Mouse (Mus musculus): ENCODE measurements around the gene Kcnk13.
A peak's percentile ranks its signal among the peaks of the same experiment; 100 is the strongest.

Gene Kcnk13

DNA sequence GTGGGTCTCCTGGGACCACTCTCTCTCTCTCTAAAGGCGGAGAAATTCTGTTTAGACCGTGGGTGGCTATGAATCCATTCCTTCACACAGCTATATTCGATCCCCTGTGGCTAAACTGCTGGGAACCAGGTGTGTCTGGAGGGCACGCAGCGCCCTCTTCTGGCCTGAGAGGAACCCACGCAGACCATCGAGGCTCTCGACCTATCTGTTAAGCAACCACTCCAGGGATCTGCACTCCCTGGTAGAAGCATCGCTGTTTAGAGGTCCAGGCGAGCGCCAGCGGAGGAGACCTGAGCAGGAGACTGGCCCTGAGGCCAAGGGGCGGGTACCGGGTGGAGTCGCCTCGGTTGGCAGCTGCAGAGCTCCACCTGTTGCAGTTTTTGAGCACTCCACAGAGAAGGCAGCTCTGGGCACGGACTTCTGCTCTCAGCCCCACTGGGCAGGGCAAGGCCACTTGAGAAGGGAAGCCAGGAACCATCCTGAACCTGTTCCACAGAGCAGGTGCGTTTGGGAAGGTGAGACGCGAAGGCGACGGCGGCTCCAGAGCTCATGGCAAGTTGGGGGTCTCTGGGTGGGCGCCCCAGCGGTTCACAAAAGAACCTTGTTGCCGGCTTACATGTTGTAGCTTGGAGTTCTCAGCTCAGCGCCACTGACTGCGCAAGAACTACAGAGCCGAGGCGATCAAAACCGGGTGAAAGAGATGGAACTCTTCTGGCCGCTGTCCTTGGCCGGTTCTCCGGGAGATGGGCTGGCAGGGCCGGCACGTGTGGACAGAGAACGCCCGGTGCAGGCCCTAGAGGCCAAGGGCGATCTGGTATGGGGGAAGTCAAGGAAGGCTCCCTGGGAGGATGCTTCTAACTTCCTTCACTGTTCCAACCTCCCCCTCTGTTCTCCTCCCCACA is at the start of gene Kcnk13:
Kcnk13 (plus strand) TSS at position 199 of the 902 bp plus-strand sequence.
- peak; percentile 74 to 81 for DNase-seq

DNA sequence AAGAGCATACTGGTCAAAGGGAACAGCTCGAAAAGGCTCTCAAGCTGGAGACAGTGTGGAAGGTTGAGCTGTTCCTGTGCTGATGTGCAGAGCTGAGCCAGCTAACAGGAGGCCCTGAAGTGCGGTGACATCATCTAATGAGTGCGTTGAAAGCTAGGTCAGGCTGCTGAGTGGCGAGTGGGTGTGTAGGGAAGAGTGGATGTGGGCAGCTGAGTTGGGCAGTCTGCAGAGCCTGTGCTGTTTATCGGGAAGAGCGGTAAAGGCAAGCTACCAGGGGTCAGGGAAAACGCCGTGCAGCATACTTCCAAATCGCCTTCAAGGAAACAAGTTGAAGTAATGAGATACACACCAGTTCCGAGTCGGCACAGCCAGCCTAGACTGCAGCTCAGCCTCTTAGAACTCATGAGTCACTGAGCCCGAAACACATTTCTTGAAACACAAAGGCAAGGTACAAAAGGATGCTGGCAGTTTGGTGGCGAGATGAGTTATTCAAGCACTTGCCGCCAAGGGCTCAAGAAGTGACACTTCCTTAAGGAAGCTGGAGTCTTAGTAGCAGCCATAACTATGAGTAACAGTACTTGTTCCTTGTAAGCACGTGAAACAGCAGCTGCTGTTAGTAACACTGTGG is 46.4 kb upstream of the Kcnk13 start:
- DNase-seq: no peak

DNA sequence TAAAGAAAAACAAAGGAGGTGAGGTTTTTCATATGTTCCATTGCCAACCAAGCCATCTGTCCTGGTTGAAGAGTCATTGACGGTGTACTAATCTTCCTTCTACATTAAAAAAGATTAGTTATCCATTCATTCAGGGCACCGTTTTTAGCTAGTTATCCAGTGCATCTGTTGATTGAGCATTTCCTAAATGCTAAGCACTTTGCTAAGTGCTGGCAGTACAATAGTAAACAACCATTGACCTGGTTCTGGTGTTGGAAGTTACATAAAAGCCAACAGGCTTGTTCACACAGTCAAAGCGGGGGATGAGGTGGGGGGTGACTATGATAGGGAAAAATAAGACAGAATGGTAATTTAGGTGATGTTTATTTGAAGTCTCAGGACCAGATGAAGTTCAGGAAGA is 44.7 kb upstream of the Kcnk13 start:
- DNase-seq: no peak

DNA sequence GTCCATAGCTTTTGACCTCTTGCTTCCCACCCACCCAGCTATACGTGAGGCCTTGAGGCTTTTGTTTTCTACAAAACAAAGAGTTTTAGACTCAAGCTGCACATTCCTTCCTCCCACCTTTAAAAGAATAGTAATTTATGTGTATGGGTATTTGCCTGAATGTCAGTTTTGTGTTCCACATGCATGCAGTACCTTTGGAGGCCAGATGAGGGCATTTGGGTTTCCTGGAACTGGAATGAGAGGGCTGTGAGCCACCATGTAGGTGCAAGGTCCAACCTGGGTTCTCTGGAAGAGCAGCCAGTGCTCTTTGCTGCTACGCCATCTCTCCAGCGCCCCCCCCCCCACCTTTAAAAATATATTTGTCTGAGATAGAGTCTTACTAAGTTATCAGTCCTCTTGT is 43.3 kb upstream of the Kcnk13 start:
- peak in 1 of 2 experiments; percentile 25 for DNase-seq

DNA sequence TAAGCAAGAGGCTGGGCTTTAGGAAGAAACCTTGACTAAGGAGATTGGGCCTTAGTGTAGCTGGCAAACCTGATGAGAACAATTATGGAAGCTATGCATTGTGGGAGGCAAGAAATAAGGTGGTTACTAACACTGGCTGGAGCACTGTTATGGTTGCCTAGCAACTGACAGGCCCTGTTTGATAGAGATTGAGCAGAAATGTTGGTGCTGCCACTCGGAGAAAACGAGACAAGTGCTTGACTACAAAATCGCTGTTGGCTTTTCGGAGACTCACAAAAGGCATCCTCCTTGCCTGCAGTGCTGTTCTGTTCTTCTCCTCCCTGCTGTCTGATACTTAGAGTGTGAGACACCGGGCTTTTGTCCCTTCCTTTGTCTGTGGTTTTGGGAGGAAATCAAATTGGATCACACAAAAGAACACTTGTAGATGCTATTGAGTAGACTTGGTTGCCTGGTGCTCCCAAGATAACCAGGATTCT is 41.1 kb upstream of the Kcnk13 start:
- DNase-seq: no peak

DNA sequence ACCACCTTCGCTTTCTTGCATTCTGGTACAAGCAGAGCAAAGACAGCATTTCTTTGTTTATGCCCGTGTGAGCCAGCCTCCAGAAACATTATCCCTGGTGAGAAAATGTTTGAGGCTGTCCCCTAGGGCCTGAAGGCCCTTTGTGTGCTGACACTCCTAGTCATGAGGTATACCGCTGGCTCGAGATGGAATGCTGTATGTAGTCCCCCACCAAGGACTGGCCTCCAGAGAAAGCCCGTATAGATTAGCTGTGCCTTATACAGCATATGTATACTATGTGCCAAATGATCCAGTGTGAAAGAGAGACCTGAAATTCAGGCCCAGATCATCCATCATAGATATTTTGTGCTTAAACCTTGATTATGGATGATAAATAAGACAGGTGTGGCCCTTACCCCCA is 40.6 kb upstream of the Kcnk13 start:
- DNase-seq: no peak

DNA sequence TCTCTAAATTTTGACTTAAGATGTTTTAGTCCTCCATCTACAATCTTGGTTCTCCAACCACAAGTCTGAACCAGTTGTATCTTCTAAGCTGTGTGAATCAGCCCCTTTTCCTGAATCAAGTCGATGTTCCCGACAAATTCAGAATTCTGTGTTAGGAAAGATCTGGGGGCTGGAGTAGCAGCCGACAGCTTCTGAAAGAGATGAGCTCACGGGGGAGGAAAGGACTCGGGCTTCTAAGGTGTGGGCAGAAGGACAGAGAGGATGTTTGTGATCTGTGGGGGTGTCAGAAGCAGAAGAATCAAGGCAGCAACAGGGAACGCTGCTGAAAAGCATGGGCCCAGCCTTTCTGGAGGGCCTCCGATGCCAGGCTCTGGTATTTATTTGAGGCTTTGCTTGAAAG is 36.0 kb upstream of the Kcnk13 start:
- DNase-seq: no peak

DNA sequence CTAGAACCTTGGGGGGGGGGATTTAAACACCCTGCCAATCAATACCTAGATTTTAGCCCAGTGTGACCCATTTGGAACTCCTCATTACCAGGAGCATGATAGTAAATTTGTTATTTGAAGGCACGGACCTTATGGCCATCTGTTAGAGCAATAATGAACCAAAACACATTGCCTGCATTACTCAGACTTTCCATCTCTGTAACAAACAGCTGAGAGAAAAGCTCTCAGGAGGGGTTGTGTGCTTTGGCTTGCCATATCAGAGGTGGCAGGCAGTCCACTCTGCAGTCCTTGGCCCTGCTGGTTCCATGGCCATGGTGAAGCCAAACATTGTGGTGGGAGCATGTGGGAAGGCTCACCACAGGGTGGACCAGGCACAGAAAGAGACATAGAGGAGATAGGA is 35.1 kb upstream of the Kcnk13 start:
- no peak for DNase-seq

DNA sequence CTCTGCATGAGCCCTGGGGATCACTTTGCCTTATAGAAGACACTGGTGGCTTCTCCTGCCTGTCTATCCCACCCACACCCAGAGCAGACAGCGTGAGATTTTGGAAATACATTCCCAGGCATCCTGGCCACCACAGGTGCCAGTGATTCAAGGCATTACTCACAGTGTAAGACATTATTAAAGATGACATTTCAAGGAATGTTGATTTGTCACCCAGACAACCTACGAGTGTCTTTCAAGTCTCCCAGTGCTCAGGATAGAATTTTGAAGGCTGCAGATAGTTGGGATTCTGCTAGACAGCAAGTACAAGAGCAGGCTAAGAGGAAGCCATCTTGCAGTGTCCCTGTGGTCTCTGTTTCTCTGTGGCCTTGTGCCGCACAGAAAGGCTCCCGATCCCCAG is 32.1 kb upstream of the Kcnk13 start:
- no peak for DNase-seq

DNA sequence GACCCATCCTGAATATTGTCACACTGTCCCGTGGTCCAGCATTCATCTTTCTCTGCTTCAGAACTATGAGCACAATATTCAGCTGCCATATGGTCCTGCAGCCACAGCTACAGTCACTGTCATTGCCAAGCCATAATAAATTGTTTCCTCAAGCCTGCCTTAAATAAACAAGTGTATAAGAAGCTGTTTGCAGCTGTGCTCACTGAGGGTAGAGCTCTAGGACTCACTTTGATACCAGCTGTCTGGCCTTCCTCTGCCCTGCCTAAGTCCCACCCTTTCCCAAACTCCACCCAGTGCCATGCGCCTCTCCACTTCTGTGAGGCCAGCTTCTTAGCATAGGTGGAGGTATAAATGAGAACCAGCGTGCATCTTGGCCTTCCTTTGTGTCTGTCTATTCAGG is 30.7 kb upstream of the Kcnk13 start:
- no peak for DNase-seq

DNA sequence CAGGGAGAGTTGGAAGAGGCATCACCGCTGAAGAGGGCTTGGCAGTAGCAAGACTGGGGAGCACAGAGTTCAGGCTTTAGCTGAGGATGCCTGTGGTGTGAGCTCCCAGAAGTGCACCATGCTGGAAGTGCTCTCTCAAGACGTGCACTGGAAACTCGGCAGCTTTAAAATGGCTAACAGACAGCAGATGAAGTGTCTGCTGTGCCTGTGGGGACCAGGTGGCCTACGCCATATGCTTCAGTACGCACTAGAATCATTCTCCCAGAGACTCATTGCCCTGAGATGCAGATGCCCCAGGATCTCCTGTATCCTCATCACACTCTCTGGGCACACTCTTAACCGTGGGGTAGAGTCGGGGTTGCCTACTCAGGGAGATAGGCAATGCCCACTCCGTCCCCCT is 28.9 kb upstream of the Kcnk13 start:
- peak; percentile 27 to 51 for DNase-seq

DNA sequence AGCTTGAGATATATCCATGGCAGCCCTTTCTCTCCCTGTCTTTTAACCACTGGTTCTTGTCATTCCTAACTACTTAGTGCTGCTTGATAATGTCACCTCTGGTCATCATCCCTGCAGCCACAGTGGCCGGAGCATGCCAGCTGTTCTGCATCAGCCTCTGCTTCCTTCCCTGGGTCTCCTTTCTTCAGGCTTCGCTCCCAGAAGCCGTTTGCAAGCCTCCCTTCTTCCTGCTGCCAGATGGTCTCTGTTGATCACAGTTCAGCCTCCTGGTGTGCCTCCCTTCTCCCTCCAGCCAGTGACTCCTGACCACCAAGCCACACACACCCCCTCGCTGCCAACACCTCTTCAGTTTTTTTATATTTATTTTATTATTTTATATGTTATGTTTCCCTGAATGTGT is 25.8 kb upstream of the Kcnk13 start:
- no peak for DNase-seq

DNA sequence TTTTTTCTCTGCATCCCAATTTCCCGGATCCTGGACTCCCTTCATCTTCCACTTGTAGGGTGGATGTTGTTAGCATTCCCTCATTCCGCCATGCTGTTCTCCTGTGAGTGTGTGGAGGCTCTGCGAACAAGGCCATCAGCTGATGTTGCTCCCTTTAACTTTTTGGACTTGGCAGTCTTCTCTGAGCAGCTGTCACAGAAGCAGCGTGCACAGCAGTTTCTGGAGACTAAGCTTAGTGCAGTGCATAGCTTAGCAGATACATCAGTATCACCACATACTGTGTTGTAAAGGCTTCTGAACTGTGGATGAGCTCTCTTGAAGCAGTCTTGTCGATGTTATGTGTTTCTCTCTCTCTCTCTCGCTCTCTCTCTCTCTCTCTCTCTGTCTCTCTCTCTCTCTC is 25.1 kb upstream of the Kcnk13 start:
- DNase-seq: no peak

DNA sequence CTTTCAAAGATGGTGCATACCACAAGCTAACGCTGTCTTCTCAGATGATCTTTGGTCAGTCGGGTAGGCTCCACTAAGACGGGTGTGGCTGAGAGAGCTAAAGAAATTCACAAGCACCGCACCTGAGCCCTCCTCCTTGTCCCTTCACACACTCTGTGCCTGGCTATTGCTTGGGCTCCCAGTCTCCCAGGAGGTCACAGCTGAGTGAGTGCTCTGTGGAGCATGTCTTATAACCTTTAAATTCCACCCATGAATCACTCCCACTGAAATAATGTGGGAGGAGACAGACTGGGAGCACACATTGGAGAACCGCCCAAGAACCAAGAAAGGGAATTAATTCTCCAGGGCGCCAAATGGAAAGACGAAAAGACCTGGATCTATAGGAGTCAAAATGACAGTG is 23.6 kb upstream of the Kcnk13 start:
- no peak for DNase-seq

DNA sequence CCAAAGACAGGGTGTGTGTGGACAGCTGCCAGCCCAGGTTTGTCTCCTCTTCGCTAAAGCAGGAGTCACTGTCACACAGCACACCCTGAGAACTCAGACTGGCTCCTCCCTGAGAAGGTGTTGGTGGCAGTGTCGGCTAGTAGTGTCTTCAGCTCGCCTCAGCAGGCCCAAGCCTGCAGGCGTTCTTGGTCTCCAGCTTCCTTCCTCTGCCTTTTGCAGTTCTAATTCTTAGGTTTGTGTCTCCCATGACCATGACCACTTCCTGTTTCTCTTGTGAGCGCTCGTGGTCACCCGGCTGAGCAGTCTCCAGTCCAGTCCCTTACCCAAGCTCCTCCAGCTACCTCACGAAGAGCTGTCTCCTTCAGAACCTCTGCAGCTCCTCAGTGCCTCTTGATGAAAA is 21.9 kb upstream of the Kcnk13 start:
- DNase-seq: no peak

DNA sequence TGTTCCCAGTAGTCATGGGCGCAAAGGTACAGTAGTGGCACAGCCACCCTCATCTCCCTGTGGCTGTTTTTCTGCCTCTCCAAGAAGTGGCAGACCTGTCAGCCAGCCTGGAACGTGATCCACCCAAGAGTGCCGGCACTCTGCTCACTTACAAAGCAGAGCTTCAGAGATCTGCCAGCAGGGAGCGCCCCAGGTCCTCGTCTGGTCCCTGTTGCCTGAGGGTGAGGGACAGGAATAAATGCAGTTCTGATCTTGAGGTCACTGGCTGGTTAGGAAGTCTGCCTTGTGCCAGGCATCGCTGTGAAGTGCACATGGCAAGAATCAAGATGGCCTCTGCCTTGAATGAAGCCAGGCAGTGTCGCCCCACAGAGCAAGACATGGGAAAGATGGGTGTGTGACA is 11.4 kb upstream of the Kcnk13 start:
- peak; percentile 61 to 75 for DNase-seq

DNA sequence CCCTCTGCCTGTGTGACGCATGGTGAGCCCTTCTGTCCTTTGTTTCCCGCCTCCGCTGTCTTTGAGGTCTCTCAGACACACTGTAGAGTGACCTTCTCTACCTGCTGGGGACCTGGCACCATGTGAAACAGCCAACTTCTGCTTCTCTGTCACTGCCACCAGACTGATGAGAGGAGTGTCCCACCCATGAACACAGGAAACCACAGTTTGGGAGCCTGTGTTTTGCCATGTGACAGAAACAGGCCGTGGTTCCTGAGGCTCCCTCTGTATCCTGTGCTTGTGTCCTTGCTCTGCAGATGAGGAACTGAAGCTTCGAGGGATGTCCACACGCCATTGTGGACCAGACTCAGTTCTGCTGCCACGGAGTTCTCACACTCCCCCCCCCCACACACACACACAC is 7.9 kb upstream of the Kcnk13 start:
- DNase-seq: no peak

DNA sequence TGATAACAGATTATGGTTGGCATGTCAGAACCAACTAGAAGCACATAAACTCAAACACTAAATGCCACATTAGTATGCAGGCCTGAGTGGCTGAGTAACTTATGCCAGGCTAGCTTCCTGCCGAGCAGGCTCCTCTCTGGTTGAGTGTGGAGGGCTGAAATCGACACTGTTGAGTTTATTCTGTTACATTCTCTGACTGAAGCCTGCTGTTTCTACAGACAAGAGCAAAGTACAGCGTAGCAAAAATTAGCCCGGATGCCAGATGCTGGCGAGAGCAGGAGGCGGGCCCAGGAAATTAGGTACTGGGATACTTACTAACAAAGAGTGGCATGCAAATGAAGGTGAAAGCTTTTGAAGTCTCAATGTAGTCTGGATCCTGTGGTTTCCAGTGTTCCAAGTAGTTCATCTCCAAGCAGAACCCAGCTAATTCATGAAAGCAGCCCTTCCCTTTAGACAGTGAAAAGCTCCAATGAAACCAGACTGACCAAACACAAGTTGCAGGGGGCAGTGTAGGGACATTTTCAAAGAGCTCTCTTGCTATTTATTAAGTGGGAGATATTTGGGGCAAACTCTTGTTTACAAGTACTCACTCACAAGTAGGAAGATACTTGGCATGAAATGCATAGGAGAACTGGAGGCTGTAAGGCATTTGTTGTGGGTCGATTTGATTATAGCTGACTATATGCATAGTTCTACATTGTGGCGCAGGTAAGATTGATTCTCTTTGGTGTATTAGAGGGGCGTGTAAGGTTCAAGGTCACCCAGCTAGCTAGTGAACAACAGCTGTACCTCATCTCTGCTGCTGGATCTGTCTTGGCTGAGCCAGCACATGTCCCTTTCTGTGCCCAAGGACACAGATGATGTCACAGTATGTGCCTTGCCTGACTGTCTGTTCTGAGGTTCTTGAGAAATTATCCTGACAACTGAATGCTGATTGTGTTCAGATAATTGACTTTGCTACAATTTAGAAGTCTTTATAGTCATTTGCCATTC is 5.9 kb upstream of the Kcnk13 start:
- no peak for DNase-seq

DNA sequence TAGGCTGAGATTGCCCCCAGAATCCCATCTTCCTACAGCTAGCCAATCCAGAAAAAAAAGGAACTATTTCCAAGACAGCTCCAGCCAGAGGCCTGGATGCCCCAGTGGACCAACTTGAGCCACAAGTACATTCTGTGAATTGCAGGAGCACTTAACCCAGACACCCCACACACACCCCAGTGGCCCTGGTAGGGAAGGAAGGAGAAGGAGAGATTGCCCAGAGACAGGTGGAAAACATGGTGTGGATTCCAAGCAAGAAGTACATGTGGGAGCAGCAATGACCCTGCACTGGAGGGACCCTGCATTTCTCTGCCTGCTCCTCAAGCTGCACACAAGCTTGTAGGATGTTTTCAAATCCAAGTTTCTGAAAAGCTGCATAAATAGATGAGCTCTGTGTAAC is 5.0 kb upstream of the Kcnk13 start:
- no peak for DNase-seq

DNA sequence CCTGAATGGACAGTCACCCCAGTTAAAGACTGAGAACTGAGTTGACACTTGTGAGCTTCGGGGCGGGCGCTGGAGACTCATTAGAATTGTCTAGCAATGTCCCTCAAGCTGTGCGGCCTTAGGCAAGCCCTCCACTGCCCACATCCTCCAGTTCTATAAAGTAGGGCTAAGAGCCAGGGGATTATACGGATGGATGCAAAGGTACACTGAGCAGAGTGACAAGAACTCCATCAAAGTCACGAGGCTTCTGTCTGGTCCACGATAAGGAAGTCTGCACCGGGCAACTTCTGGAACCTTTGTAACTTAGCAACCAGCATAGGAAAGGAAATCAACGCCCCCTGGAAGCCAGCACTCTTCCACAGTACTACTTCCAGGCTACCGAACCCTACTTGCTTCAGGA is 4.4 kb upstream of the Kcnk13 start:
- DNase-seq: no peak

DNA sequence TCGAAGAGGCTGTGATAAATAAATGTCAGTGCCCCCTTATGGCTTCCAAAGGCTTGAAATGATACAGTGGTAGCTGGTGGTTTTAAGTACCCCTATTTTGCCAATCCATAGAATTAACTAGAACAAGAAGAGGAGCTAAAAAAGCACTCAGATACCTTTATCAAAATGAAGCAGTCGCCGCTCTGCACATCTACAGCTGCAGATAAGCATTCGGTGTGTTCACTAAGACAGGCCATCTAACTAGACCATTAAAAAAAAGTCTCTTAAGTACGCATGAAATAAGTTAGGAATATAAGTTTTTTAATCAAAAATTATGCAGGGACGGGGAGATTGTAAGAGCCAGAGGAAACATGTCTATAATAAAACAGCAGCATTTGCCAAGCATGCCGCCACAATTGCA is 3.6 kb upstream of the Kcnk13 start:
- DNase-seq: no peak

DNA sequence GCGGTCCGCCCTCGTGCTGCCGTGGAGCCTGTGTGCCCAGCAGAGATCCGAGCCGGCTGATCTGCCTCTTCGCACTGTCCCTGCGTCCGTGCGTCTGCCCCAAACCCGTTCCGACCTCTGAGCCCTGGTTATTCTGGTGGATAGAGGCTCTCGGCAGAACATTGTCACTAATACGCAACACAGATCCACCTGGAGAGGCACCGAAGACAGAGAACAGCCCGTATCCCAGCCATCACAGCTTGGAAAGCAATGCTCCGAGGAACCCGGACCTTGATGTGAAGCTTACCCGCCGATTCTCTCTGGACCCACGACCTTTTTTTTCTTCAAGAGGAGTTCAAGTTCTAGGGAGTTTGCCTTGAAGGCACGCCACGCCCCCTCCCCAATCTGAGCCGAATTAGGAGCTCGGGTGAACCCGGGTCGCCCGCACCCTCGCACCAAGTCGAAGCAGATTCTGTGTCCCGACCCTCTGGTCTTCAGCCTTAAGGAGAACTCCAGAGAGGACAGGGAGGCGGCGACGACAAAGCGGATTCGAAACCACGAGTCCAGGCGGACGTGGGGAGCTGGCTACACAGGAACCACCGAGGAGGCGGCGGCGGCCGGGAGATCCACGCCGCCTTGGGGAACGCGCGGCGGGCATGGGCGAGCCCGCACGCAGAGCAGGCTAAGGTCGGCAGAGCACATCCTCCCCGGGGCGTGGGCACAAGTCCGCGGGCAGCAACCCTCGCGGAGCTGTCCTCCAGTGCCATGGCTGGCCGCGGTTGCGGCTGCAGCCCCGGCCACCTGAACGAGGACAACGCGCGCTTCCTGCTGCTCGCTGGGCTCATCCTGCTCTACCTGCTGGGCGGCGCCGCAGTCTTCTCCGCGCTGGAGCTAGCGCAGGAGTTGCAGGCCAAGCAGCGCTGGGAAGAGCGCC is 1.2 kb downstream of the Kcnk13 start:
- DNase-seq: peak; percentile 46 to 49

Measured in cerebellum, postnatal 25 days (tissue).